Mouse (Mus musculus) cerebellum, postnatal 36 days (tissue): ENCODE measurements at regions not wholly inside any gene's neighbourhood (a gene's known extent, or its start where the extent isn't known, plus 50 kb on each side); places are given as distances from the start of the nearest gene placed in this dataset.

Source experiments
- DNase-seq, 2 experiments: peaks; one replicate each; pipeline ENCODE4 v3.0.0; 2021 to 2022; ENCODE audit warnings: mixed read lengths in 2 of 2

DNA sequence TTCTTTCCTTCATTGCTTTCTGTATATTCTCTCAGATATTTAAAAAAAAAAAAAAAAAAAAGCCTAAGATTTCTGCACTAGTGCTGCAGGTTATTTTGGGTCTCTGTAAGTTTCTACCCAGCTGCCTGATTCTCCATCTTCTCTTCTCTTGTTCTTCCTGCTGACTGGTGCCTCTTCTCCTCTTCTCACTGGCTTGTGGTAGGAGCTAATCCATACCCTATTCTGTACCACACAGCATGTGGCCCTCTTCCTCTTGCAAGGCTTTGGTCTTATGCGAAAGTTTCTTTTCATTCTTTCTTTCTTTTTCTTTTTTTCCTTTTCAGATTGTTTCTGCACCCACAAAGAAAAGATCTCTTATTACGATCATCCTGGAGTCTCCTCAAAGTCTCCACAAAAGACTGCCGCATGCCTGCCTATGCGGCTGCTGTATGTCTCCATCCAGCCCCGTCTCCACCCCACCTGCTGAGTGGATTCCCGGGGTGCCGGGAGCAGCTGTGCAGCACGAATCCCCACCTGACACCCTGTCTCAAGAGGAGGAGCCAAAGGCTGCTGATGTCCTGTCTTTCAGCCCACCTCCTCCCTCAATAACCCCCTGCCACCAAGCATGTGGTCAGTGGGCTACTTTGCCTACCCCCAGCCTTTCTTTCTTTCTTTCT, 66.3 kb downstream of the Ythdf1 start:
- no peak for DNase-seq

DNA sequence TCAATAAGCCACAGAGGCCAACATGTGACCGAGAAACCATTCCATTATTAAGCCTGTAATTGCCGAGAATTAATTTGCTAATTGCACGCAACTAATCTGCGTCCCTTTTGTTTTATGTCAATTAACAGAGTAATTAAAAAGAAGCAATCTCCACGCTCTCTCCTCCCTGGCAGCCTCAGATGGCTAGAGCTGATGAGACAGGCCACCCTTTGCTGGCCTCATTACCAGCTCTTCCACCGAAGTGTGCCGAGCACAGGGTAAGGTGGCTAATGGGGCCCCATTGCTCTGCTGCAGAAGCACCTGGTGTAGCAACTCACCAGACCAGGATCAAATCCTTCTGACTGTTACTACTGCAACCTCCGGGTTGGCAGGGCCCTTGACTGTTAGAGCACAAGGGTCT, 70.8 kb upstream of the Bhlhe23 start:
- no peak for DNase-seq

DNA sequence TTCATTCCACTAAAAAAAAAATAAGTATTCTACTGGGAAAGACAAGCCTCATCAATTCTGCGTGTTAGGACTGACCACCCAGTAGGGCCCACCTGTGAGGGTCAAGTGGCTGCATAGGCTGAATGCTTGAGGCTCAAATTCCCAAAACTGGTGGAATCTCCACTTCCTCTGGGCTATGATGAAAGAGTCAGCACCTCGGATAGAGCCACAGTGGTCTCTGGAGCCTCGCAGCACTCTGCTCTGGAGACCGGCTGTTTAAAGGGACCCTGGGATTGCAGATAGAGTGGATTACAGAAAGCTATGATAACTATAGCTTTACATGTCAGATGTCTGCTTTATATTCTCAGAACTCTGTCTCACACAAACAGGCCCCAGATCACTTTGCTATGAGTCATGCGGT, 68.3 kb upstream of the Bhlhe23 start:
- DNase-seq, result no peak

DNA sequence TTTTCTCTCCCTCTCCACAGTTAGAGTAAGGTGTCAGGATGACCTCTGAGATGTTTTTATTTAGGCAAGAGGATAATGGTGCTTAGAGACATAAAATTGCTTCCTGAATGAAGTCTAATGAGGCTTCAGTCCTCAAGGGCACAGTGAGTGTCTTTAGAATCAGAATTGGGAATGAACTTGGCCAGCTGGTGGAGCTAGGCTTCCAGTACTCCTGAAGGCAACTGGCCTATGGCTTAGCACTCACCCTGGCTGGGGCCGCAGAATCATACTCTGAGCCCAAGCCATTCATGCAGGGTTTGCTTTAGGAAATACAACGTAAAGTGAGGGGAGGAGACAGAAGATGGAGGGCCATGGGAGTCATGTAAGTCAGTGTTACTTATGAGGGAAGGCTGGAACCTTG, 67.0 kb upstream of the Bhlhe23 start:
- peak in 1 of 2 experiments; percentile 19 for DNase-seq

DNA sequence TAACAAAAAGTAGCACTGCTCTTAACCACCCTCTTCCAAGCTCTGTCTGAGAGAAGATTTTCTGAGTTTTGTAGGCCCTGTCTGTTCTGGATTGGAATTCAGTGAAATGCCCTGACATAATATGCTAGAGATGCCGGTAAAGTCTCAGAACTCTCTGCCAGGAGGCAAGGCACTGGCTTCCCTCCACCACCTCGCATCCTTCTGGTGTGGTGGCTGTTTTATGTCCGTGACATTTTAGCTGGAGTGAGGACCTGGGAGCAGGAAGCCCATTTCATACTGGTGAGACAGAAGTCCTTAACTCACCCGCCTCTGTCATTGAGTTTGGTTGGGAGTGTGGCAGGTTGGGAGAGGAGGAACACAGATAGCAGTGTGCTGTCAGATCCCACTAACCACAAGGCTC, 62.4 kb upstream of the Bhlhe23 start:
- no peak for DNase-seq

DNA sequence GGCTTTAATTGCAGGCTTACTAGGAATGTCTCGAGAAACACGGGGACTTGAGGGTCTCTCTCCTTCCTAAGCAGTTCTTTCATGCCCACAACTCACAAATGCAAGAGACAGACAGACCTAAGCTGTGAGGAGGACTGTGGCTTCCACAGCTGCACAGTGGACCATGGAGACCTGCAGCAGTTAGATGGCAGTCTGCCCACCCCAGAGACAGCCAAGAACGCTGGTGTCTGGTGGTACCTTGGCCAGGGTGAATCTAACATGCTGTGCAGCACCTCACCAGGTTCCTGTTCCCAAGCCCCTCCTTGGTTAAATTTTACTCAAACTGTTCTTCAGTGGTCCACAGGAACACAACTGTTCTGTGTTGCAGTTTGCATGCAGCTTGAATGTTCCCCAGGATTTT, 61.3 kb upstream of the Bhlhe23 start:
- DNase-seq, result no peak

DNA sequence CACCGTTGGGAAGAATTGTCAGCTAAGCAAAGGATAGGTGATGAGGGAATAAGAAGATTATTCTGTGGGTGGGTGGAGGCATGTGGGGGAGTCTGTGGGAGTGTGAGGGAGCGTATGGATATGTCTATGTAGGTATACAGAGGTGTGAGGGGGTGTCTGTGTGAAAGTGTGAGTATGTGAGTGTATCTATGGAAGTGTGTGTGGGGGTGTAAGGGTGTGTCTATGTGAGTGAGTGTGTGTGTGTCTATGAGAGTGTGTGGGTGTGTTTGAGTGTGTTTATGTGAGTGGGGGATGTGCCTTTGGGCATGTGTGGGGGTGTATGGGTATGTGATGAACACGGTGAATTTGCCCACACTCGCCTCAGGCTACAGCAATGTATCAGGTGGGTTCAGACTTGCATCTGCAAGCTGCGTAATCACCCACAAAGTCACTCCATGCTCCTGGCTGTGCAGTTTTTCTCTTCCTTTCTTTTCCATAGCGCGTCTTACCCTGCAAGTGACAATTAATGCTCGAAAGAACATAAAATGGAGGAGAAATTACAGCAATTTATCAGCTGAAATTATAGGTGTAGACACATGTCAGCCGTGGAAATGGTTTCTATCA, 60.7 kb upstream of the Bhlhe23 start:
- DNase-seq, result no peak

DNA sequence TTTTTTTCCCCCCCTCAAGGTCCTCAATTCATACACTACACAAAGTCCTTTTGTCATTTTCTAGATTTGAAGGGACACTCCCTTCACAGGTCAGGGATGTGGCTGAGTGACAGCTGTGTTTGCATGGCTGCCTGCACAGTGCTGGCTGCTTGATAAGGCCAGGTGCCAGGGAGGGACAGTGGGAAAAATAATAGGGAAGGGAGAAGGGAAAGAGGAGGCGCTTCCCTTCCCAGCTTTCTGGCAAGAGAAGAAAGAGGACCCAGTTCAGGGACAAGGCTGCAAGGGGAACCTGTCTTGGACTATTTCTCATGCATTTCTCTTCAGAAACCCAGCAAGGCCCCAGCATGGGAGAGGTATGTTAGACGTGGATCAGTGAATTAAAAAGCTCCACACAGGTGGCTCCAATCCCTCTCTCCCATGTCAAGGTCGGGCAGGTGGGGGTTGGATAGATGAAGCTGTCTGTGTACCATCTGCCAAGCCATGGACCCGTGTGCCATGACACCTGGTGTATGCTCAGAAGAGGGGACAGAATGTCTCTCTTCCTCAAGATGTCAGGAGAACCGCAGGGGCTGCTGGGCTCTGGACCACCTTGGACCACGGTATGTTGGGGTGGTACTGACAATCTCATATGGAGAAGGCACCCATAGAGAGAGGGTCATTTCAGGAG, 59.4 kb upstream of the Bhlhe23 start:
- DNase-seq, result no peak

DNA sequence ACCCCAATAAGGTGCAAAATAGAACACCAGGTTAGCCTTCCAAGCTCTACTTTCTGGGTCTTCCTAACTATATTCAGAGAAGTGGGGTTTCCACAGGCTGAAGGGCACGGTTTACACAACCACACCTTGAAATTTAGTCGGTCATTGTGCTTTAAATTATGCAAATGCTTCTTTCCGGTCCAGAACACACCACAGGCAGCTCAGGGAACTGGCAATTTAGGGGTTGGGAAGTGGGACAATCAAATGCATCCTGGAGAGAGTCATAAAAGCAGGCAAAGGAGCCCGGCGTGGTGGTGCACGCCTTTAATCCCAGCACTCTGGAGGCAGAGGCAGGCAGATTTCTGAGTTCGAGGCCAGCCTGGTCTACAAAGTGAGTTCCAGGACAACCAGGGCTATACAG, 56.0 kb upstream of the Bhlhe23 start:
- no peak for DNase-seq

DNA sequence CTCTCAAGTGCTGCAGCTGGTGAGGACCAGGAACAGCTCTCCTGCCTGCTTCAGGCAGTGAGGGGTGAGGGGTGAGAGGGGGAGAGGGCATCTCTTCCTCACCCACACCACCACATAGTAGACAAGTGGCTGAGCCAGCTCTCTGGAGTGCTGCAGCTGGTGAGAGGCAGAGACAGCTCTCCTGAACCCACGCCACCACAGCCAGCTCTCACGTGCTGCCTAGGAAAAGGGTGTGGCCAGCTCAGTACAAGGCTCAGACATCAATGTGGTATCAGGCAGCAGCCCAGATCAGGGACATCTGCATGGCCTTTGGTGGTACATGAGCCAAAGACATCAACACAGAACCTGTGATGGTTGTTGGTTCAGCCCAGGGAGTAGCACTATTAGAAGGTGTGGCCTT, 53.9 kb upstream of the Bhlhe23 start:
- DNase-seq, result no peak

DNA sequence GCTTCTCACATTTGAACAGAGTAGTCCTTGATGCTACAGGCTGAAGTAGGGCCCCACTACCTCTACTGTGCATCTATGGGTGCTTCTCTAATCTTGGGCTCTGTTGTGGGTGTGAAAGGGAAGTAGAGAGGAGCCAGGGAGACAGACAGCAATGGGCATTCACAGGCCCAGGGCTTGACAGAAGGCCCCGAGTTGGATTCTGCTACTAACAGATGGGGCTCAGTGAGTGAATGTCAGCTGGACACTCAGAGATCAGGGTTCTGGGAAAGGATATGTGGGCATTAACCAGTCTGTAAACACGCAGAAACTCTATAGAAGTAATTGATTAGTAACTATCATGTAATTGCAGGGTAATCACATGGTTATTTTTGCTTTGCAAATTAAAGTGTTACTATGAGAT, 51.4 kb upstream of the Bhlhe23 start:
- DNase-seq, result no peak

DNA sequence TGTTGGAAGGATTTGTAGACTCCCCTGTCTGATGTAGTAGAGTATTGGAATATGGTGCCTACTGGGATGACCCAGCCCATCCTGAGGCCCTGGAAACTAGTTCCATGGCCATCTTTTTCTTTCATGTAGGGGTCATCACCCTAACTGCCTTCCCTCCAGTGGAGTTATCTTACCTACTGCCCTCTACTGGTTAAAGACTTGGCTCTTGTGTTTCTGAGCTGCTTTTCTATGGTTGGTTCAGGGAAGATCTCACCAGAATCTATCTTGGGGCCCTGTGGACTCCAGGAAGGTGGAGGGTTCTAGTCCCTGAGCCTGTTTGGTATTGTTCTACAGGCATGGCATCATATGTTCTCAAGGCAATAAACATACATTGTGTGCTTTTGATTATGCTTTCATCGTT, 50.0 kb upstream of the Bhlhe23 start:
- no peak for DNase-seq
